Mouse (Mus musculus): Measurements from ENCODE around the gene Tram2. TPM values are rescaled to one million over a fixed set of nuclear protein-coding genes. Genes with fewer than 3 reads are reported as not detected.

Tram2 gene
- 8.9 and 10.5 TPM in 2 replicates for total RNA-seq (2015)
- 1.5 and 1.6 TPM in 2 replicates for total RNA-seq (2017)

DNA sequence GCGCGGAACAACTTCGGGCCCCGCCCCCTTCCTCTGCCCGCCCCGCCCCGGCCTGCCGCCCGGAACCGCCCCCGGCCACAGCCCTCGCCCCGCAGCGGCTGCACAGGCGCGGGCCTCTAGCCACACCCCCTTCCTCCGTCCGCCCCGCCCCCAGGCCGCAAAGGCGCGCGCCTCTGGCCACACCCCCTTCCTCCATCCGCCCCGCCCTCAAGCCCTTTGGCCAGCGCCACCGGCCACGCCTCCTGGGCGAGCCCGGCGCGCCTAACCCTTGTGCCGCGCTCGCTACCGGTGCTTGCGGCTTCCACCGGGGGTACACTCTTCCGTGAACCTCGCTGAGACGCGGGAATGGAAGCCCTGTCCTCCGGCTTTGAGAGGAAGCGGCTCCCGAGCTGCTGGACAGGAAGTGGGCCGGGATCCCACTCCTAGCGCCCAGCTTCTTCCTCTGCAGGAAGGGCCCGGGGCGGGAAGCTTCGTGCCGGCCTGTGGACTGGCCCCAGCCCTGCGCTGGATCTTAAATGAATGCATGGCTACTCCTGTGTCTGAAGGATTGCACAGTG lies at the start of gene Tram2:
TSS of gene Tram2 (minus strand) at position 13 of the 557 bp plus-strand sequence.
- peak; percentile 88 for ATAC-seq (replicated peaks; ENCODE audit: poor library complexity)

DNA sequence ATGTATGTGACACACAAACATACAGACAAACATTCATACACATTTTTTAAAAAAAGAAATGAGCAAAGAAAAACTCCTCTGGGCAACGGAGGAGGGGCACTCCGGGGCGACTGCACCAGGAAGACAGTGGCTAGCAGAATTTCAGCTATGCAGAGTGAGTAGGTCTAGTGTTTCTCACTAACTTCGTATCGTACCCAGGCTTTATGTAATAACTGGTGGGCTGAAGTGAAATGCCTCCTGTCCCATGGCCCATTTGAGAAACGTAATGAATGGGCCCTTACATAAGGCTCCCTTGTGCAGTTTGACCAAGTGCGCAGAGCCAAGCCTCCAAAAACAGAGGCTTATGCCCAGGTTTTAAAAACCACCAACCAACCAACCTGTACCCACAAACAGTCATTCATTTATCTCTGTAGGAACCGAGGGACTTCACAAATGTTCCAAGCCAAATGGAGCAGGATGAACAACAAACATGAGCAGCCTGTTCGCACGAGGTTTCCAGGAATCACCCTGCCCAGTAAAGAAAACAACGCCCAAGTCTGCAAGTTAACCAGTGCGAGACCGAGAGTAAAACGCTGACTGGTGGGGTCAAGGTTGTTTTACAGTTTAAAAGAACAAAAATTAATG lies 45.8 kb upstream of the Tram2 start:
- no peak for ATAC-seq (replicated peaks; ENCODE audit: poor library complexity)

DNA sequence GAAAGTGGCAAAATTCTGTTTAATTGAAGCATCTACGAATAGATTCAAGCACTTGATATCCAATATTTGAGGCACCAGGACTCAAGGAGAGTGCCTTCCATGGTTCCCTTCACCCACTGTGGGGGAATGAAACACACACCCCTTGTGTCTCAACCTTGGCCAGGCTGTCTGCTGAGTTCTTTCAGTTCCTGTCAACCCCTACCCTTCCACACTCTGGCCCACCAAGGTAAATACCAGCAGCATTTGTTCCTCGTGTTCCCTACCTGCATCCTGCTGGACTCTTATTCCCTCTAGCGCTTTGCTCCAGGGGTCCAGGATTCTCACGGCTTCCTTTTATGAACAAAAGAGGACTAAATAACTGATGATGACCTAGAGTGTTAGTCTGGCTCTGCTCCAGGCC lies 24.8 kb upstream of the Tram2 start:
- ATAC-seq (replicated peaks; ENCODE audit: poor library complexity) = peak; percentile 38; the same call in 1 of the 2 replicates

DNA sequence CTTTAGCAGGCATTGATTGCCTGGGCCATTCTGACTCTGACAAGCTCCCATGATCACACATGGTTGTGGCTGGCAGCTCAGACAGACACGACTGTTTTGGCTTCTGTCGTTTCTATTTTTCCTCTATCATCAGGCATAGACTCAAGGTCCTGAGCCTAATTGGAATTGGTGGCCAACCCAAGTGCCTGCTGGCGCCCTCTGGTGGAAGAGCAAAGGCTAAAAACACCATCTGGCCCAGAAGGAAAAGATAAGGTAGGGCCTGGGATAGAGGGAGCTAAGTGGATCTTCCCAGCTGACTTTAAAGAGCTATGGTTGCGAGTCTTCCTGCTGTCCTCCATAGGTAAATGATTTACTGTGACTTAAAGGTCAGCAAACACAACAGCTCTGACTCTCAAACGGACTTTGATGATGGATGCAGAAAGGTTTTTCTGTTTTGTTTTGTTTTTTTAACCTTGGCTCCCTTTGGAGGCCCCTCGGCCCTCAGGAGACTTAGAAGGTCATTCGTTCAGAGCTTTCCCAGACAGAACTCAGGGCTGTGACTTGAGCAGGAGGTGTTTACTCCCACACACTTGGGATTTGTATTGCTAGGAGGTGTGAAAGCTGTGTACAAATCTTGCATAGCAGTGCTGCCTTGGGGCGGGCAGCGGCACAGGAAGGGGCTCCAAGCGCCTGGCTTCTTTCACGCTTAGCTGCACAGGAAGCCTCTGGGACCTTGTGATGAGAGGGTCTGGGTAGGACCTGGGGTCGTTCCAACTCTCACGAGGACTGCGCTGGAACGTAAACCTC lies 22.4 kb upstream of the Tram2 start:
- ATAC-seq (replicated peaks; ENCODE audit: poor library complexity) = peak; percentile 87

DNA sequence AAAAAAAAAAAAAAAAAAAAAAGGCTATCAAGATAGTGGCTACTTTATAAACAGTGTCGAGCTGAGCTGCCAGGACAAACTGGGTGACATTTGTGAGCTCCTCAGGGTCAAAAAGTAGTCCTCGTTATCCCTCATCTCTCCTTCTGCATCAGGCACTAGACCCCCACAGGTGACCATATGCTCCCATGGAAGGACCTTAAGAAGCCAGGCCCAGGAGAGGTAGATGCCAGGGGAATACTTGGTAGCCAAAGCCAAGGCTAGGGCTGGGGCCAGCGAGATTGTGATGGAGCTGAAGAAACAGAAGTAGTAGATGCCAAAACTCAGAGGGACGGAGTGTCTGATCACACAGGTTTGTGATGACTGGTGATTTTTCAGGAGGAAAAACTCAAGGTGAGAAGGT lies 21.7 kb upstream of the Tram2 start:
- ATAC-seq (replicated peaks; ENCODE audit: poor library complexity) = no peak

DNA sequence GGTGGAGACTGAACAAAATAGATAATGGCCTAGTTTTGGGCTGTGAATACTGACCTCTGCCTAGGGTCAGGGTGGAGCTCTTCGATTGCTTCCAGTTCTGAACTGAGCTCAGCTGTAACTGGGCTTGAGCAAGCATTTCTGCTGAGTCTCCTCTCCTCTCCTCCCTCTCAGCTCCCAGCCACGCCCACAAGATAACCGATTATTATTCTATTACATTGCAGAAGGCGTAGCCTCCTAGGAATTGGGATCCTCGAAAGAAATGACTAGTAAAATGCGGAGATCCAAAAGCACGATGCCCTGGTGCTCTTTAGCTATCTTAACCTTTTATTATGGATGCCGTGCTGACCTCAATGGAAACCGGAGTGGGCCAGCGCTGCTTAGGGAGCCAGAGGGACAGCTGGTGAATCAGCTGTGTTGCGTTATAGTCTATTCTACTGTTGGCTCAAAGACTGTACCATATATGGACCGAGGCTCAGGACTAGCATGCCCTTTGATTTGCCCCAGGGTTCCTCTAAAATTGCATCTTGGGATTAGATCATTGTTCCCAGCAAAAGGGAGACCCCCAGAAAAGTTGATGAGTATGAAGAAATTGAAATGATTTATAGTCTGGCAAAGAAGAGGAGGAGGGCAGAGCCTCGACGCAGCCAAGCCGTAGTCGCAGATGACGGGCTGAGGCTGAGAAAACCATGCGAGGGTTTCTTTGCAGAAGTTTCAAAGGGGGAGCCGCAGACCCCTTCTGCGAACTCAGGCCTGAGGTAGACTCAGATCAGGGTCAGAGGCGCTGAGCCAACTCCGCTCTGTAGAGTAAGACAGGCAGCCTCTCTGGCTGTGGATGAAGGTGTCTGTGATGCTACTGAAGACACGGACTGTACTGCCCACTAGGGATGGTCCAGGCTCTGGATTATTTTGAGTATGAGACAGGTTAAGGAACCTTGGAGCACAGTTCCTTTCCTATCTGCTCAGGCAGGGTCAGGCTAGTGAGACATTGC lies 18.3 kb upstream of the Tram2 start:
- 0 out of 2 replicates have a peak, but pooled peaks have one; percentile 10 for ATAC-seq (replicated peaks; ENCODE audit: poor library complexity)

DNA sequence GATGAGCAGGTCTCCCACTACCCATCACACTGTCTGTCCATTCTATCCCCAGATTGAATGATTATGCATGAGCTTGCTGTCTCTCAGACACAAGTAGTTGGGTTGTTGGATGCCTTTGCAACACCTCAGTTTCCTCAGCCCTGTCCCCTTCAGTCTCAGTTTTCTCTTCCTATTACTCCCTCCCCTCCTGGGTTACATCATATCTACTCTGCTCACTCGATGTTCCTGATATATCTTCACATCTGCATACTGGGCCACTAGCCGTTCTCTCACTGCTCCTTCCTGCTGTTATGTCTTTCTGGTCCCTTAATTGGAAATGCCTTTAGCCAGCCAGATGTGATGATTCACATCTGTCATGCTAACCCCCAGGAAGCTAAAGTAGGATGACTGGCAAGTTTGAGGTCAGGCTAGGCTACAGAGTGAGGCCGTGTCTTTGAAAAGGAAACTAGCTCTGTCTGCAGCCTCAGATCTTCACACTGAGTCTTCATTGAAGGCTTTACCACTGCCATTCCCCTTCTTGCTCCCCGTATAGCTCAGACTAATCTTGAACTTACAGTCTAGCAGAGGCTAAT lies 15.7 kb upstream of the Tram2 start:
- ATAC-seq (replicated peaks; ENCODE audit: poor library complexity) = peak; percentile 79

DNA sequence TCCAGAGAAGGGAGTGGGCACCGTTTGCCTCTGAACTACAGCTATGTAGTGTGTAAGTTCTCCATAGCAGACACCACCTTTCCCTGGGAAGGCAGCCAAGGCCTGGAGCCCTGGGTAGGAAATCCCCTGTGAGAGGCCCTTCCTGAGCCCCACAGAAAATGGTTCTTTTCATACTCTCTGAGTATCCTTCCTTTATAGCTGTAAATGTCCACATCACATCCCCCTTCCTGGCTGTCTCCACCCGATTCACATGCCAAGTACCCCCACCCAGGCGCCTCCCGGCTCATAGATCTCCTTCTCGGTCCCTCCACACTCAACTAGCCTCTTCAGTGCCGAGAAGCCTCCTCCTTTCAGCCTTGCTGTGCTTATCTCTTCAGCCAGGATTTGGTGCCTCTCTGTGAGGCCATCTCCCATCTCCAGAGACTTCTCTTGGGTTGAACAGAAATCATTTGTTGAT lies 10.7 kb upstream of the Tram2 start:
- ATAC-seq (replicated peaks; ENCODE audit: poor library complexity) = peak; percentile 43

DNA sequence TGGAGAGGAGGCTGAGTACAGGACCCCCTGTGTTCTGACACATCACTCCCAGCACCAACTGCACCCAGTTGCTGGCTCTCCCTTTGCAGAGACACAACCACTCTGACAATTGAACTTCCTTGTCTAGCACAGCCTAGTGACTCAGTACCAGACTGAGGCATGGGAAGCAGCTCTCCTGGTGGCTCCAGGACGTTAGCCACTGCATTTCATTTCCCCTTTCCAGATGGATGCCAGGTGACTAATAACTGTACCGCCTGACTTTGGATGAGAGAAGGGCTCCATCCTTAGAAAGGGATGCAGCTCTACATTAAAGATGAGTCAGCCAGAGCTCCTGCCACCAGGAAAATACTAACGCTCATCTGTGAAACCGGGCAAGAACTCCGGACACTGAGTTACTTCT lies 7.3 kb upstream of the Tram2 start:
- 0 out of 2 replicates have a peak, but pooled peaks have one; percentile 32 for ATAC-seq (replicated peaks; ENCODE audit: poor library complexity)

DNA sequence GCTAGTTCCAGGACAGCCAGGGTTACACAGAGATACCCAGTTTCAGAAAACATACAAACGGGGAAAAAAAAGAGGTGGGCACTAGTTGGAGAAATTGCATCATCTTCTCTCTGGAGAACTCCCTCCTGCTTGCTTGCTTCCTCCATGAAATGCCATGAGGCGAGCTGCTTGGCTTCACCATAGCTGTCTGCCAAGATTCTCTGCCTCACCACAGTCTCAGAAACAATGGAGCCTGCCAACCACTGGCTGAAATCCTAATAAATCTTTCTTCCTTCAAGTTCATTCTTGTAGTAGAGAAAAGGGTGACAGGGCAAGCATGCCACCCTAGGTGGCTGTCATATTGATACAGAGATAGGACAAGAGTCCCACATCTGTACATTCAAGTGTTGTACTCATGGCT lies 5.6 kb upstream of the Tram2 start:
- ATAC-seq (replicated peaks; ENCODE audit: poor library complexity) = no peak

DNA sequence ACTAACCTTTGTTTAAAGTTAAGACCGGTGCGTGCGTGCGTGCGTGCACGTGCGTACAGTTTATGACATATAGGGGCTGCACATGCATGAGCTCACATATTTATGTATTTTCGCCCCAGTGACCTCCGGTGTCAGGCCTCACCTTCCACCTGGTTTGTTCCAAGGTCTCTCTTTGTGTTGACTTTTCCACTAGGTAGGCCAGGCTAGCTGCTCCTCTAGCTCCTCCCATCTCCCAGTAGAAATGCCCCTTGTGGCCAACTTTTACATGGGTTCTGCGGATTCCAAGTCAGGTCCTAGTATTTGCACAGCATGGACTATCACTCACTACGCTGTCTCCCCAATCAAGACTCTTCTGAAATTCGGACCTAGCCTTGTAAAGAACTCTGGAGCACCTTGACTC lies 1.3 kb upstream of the Tram2 start:
- no peak for ATAC-seq (replicated peaks; ENCODE audit: poor library complexity)

DNA sequence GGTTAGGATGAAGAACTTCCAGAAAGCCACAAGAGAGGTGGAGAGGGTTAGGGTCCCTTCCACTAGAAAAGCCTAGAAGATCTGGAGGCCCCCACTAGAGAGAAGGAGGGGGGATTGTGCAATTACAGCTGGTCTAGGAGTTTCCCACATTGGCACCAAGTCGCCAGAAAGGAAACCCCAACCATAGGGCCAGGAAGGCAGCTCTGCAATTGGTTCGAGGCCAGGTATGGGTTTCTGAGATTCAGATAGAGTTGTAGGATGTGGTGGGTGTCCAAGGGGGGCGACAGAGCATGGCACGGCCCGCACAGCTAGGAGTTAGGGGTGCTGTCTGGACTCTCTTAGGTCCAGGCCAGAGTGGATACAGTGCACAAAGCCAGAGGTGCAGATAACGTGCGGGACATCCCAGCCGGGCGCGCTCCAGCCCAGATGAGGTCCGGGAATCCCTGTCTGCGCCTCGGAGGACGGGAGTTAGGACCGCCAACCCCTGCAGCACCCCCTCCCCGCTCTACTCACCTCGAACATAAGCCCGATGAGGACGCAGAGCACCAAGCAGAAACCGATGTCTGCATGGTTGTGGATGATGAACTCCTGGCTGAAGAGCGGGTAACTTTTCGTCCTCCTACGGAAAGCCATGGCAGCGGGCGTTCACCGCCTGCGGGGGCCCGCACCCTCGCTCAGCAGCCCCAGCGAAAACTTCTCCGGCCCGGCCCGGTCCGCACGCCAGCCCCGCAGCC lies 381 bp downstream of the Tram2 start:
- peak; percentile 17 for ATAC-seq (replicated peaks; ENCODE audit: poor library complexity)

DNA sequence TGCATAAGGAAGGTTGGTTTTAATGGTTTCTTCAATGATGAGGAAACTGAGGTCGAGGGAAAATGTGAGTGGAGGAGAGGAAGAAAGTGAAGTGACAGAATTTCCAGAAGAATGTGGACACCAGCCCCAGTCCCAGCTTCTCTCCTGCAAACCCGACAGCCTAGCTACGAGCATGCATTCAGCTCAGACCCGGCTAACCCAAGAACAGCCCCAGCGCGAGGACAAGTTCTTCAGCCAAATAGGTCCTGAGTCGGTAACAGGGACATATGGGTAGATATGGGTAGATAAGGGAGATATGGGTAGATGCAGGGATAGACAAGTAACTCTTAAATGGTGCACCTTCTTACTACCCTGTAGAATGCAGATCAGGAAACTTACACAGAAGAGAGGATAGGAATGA lies 1.4 kb downstream of the Tram2 start:
- ATAC-seq (replicated peaks; ENCODE audit: poor library complexity) = no peak

DNA sequence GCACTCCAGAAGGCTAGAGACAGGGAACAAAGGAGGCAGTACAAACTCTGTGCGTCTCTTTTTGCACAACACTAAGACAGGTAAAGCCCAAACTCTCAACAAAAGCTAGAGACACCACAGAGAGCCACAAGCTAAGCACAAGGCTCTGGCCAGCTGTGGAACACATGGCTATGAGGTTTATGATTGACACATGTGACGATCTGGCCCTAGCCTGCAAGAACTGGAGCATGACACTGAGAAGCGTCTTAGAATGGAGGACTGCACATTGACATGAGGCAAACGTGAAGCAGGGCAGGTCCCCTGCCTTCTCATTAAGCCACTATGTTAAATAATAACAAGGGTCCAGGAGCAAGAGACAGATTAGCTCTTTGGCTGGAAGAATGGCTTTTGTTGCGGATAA lies 1.8 kb downstream of the Tram2 start:
- ATAC-seq (replicated peaks; ENCODE audit: poor library complexity) = no peak

DNA sequence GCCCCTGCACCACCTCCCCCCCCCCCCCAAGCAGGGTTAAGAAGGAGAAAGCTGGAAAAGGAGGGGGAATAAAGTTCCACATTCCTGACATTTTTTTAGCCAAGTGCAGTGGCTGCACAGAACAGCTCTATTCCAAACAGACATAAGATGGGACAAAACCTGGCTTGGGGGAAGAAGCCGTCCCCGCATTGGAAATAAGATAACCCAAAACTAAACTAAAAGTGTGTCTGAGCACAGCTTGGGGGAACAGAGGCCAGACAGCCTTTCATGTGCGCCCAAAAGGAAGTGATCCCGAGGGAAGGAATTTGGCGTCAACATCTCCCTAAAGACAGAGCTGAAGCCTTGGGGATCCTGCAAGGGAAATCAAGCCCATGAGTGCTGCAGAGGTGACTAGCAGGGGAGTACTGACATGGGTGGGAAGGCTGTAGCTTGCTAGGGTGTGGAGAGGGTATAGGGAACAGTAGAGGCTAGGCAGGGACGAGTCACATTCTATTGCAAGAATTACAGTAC lies 3.0 kb downstream of the Tram2 start:
- ATAC-seq (replicated peaks; ENCODE audit: poor library complexity) = no peak

DNA sequence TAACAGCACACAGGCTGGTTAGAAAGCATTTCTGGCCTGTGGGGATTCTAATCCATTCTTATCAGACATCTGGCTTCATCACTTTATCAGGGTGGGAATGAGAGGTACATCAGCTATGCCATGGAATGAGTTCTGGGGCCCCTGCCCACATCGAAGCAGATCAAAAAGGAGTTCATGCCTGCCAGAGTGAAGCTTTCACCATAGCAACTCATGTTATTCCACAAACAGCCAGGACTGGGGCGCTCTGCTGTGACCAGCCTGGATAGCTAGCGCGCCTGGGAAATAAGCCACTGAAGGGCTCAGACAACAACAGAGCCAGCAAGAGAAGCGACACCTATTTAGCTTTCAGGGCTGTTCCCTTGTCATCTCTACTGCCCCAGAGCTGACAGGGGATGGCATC lies 4.8 kb downstream of the Tram2 start:
- no peak for ATAC-seq (replicated peaks; ENCODE audit: poor library complexity)

DNA sequence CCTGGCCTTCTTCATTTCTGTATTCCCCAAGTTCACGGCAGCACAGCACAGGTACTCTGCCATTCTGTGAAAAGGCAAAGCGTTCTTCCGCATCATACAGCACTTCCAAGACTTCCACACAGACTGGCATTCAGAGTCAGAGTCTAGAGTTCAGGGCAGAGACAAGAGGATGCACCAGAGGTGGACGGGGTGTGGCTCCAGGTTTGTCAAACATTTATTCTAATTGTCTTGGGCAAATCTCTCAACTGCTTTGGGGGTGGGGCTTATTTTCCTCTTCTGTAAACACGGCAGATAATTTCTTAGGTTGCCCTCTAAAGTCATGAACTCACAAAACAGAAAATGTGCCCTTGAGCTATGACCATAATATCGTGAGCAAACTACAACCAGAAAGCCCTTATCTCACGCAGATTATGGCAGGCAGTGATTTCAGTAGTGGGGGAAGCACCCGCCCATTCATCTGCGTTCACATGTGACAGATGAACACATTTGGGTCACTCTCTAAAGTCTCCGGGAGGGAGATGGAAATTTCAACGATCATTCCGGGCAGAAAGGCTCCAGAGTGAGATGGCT lies 6.1 kb downstream of the Tram2 start:
- no peak for ATAC-seq (replicated peaks; ENCODE audit: poor library complexity)

DNA sequence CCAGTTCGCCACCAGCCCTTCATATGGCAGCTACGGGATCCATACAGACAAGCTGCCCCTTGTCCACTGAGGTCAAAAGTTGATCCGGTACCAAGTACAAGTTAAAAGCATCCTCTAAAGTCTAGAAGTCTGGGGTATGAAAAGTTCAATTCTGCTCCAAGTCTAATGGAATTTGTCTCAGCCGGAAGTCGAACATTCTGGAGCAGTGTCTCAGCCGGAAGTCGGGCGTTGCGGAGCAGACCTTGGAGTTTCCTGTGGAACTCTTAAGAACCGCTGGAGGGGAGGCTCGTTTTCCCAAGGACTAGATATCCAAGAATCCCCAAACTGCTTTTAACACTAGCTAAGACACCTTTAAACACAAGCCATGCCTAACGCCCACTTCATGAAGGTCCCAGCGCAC lies 8.4 kb downstream of the Tram2 start:
- no peak for ATAC-seq (replicated peaks; ENCODE audit: poor library complexity)

DNA sequence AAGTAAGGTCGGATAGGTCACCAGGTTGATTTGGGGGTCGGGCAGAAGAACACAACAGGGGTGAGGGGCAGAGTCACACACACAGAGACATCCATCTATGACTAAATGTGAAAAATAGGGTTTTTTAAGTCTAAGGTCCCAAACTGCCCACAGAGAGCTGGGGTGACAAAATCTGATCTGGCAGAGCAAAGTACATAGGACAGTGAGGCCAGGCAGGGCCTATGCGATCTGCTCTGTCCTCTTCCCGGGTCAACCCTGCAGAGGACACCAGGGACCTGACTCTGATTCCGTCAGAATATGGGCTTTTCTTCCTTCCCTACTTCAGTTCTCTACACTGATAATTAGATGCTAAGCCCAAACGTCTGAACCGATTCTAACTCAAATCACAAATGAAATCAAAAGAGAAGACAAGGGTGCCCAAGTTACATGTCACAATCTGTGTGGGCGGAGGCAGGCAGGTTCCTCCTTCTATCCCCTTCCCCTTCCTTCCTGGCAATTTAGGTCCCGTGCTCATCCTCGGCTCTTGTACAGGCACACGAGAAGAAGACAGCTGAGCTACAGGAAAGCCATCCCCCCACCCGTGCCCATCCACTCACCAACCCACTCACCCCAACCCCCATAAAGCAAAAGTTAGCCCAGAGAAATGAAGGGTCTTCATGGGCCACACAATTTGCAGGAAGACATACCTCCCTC lies 9.1 kb downstream of the Tram2 start:
- ATAC-seq (replicated peaks; ENCODE audit: poor library complexity) = peak; percentile 74
